Mouse (Mus musculus) activated CD4-positive, CD25-positive, alpha-beta regulatory T cell, adult 4 months (primary cell): Measurements from ENCODE around the gene Slc16a10. TPM values are rescaled to one million over a fixed set of nuclear protein-coding genes. Genes with fewer than 3 reads are reported as not detected.

Experiments
- ATAC-seq: one replicate; pipeline ENCODE4 v1.8.0; 2017
- polyA plus RNA-seq, 2 experiments: library from polyadenylated mRNA; unstranded; fragments of 100-300 nt; shearing (Covaris generic); gene quantifications; one replicate each; pipeline ENCODE4 v1.2.1; 2017

The Slc16a10 gene
- polyA plus RNA-seq, 2 experiments from 2014 or later, result 2.0 to 2.9 TPM

DNA sequence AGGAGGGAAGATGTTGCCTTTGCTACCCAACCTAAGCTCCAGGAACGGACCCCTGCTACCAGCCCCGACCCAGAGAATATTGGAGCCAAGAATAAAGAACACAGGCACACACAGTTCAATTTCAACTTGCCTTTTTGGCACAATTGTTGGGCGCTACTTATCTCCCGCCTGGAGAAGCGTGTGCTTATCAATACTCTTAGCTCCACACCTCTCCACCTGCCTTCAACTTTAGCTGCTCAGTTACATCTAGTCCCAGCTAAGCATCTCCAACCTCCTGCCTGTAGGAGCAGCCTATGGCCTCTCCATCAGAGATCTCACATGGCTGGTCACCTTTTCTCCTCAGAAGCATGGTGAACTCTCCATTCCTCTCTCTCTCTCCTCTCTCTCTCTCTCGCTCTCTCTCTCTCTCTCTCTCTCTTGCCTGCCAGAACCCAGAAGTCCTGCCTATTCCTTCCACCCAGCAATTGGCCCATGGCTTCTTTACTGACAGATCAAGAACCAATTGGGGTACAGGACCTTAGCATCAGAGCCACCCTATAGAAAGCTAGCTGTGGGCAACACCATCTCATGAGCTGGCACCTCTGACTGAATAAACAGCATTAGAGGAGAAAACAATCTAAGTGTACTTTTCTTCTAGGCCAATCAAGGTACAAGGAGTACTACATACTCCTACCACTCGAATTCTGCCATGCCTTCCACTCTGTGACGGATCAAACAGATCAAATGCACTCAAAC, 5.4 kb upstream of the Slc16a10 start:
- ATAC-seq, result no peak

DNA sequence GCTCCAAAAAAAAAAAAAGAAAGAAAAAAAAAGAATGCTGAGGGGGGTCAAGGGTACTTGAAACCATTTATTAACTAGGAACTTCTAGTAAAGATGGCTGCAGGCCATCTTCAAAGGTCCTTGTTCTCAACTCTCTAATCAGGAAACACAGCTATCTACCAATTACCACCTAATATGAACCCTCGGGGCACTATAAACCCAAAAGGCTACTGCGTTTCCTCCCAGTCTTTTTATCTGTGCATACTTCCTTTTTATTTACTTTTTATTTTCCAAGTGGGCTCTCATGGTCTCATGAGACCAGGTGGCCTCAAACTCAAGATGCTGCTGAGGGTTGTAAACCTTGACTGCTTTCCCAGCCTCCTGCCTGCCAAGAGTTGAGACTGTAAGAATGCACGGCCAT, 4.4 kb upstream of the Slc16a10 start:
- no peak for ATAC-seq

- ATAC-seq, result no peak
Observed at GRCm38 (mm10) chr10:40144815-40145214, 2.8 kb upstream of the Slc16a10 start.

- ATAC-seq, result peak; percentile 37
Observed at GRCm38 (mm10) chr10:40141016-40141851, 824 bp downstream of the Slc16a10 start.

- no peak for ATAC-seq
Observed at GRCm38 (mm10) chr10:40139646-40140045, 2.4 kb downstream of the Slc16a10 start.

DNA sequence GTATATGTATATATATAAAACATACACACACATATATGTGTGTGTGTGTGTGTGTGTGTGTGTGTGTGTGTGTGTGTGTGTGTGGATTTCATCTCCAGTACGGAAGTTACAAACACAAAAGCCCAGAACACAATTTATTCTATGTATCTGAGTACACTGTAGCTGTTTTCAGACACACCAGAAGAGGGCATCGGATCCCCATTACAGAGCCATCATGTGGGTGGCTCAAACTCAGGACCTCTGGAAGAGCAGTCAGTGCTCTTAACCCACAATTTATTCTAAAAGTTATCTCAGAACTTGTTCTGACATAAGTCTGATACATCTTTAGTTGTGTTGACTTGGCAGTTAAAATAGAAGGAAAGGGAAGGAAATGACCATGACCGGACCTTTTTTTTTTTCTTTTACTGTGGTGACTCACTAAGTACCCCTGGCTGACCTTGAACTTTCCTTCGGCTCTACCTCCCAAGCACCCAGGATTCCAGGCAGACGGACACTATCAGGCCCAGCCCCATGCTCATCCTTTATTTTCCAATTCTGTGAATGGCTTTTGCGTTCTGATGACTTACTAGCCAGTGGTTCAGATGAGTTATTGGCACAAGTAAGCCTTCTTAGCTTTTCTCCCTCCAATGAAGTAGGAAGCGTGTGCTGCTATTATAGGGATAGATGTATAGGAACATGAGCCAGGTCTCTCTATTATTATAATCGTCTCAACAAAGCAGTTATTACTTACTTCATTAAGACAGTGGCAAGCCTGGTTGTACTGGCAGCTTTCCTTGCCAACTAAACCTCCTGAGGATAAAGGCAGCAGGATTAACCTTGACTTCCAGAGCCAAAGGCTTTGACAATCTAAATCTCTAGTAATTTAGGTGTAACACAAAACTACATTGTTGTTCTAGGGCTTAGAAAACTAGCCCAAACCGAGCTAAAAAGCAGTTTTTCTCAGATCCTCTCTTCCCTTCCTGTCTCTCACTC, 6.0 kb downstream of the Slc16a10 start:
- no peak for ATAC-seq

- ATAC-seq, result no peak
Observed at GRCm38 (mm10) chr10:40134906-40135305, 7.2 kb downstream of the Slc16a10 start.

DNA sequence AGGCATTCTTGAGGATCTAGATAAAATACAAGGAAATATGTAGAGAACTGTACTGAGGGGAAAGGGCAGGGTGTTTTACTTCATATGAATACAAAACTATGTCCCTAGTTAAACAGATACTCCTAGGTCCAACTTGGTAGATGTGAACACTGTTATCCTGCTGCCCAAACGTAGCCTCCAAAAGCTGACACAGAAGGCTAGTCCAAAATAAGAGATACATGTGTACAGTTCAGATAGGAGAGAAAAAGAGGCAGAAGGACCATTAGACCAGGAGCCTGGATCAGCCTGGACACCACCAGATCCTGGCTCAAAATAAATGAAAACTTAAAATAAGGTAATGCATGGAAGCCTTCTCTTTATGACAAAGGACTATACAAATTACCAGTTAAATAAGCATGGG, 8.4 kb downstream of the Slc16a10 start:
- ATAC-seq, result no peak

DNA sequence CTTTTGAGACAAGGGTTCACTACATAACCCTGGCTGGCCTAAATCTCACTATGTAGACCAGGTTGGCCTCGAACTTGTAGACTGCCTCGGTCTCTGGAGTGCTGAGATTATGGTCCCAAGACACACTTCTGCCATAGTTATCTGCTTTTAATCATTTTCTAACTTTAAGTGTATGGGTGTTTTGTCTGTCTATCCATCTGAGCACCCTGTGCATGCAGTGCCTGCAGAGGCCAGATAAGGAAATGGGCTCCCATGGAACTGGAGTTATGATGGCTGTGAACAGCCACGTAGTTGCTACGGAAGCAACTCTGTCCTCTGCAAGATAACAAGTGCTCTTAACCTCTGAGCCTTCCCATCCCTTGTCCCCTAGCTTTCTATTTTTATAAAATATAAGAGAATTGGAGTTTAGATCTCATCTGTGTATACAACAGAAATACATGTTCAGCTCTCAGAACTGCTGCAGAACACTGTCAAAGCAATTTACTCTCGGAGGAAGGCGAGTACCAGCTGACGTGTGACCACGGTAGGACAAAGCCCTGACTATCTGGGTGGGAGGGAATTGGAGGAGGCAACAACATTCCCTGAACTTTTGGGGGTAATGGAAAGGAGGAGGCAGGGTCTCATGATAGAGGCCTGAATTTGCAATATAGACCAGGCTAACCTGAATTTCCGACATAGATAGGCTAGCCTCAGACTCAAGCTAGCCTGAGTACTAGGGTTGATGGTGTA, 10.2 kb downstream of the Slc16a10 start:
- ATAC-seq, result no peak

- ATAC-seq, result no peak
Observed at GRCm38 (mm10) chr10:40130126-40130525, 11.9 kb downstream of the Slc16a10 start.

DNA sequence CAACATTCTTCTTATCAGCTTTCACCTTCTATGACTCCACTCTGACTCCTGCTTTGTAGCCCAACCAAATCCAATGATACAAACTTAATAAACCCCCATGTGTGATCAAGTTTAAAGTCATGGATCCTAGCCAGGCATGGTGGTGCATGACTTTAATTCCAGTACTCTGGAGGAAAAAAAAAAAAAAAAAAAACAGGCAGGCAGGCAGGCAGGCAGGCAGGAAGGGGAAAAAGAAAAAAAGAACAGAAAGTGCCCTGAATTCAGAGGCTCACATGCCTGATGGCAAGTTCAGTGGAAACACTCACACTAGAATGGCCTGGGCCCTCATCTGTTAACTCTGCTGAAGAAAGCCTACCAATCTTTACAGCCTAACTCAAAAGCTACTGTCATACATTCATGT, 12.9 kb downstream of the Slc16a10 start:
- ATAC-seq, result no peak

GRCm38 (mm10) chr10:40128497-40128896, 13.6 kb downstream of the Slc16a10 start:
- peak; percentile 44 for ATAC-seq

DNA sequence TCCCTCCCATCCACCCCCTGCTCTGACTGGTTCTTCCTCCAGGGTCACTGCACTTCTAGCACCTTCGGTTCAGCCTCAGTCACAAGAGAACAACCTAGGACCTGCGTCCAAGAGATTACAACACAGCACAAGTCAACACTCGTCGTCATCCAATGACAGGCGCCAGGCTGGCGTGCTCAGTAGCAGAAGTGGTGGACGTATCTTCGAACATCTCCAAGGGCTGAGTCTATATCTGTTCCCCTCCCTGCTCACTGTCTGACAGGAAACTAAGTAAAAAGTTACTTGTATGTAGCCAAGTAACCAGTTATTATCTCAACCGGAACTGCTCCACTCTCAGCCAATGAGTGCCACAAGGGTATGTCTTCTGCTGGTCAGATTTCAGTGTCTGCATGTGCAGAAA, 16.9 kb downstream of the Slc16a10 start:
- peak; percentile 71 for ATAC-seq

GRCm38 (mm10) chr10:40124570-40124969, 17.5 kb downstream of the Slc16a10 start:
- ATAC-seq, result no peak

DNA sequence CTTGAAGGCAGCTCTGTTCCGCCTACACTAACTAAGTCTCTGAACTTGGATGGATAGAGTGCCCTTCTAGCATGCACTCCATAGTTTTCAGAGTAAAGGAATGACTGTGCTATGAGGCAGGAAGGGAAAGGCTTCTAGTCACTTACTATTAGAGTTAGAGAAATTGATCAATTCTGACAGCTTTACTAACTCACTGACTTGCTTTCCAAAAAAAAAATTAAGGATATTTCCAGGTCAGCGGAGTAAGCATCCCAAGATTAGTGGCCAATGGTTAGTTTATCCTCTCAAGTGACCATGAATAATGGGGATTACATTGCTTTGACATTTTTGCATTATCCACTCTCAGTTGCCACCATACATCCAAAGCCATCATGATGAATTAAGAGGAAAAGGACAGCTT, 18.0 kb downstream of the Slc16a10 start:
- ATAC-seq, result no peak

DNA sequence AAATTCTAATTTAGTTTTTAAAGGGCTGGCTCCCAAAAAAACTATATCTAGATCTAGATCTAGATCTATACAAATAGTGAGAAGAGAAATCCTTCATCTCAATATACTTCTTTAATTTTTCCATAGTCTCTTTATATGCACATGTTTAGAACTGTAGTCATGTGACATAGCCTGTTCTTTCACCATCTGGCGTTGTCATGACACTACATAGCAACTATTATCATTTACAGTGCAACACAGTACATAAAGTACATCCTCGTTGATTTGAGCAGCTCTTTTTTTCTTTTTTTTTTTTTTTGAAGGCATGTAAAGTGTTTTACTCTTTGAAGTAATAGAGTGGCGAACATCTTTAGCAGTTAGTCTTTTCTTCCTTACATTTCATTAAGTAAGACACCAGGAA, 22.6 kb downstream of the Slc16a10 start:
- ATAC-seq, result no peak

GRCm38 (mm10) chr10:40118743-40119387, 23.2 kb downstream of the Slc16a10 start:
- ATAC-seq, result no peak

GRCm38 (mm10) chr10:40113517-40114085, 28.5 kb downstream of the Slc16a10 start:
- no peak for ATAC-seq

GRCm38 (mm10) chr10:40112256-40112655, 29.8 kb downstream of the Slc16a10 start:
- no peak for ATAC-seq

GRCm38 (mm10) chr10:40109520-40109919, 32.5 kb downstream of the Slc16a10 start:
- ATAC-seq, result no peak

DNA sequence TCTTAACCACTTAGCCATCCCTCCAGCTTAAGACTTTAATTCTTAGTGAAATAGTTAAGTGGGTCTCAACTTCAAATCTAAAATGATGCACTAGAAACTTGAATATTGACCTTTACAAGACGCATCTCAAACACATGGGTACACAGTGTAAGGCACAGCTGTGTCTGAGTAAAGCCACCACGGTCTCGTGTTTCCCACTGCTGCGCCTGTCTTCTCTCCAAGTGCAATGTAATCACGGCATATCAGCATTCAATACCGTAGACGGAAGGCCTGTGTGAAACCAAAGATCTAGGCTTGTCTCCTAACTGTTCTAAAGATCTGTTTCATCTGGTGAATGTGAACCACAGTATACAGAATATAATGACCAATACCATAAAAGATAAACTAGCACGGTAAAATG, 33.1 kb downstream of the Slc16a10 start:
- ATAC-seq, result no peak
